Mouse (Mus musculus) myocyte (in vitro differentiated cells): ENCODE data around the gene Flot1.
A peak's percentile ranks its signal among the peaks of the same experiment; 100 is the strongest.

Experiments used
- POLR2A ChIP-seq: IDR thresholded peaks from one replicate; pipeline ENCODE4 v1.6.1; 2011; ENCODE audit warnings: low read depth, mild to moderate bottlenecking, control low read depth, moderate library complexity; ENCODE audit not compliant: insufficient read length
- TCF3 ChIP-seq: IDR thresholded peaks from one replicate; pipeline ENCODE4 v1.6.1; 2011; ENCODE audit warnings: low read depth, control low read depth; ENCODE audit not compliant: insufficient read length

- TF ChIP-seq TCF3 (no peak), POLR2A (peak; percentile 33)
Measured at GRCm38 (mm10) chr17:35835424-35836140, 12.6 kb downstream of the Flot1 start.
